Mouse (Mus musculus): ENCODE data around the gene Fbxo17. TPM values are rescaled to one million over a fixed set of nuclear protein-coding genes. Genes with fewer than 3 reads are reported as not detected.
"Not testable (repeated sequence)": the region's sequence is repeated elsewhere in the genome, so short reads cannot be mapped to it uniquely, and the experiment has no call there.

Fbxo17 gene
- 1.6 and 2.9 TPM in 2 replicates for polyA plus RNA-seq (2014; fragmentation: Nextera tagmentation; extraction: Ambion mirVana)

DNA sequence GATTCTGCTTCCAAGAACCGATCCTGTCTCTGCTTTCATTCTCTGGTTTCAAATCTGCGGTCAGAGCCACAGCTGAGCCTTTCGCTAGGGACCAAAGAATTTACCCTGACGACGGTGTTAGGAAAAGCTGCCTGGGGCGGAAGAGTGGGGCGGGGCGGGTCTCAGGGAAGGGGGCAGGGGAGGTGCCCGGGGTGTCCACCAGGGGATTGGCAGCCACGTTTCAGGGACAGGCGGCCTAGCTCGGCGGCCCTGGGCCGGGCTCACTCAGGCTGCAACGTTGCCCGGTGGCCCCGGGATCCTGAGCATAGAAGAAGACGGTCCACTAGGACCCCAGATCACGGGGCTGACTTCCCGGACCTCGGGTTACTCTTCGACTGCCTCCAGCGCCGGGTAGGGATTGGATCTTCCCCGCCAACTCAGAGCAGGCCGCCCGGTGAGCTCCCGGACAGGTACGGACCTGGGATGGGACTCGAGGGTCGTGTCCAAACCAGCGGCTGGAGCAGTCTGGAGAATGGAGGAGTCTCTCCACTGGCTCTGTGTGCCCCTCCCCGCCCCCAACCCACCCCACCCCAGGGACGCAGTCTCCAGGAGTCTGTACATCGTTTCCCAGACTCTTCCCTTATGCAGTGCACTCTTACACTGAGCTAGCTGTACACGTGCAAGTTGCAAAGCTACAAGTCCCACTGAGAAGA, at the start of gene Fbxo17:
Gene Fbxo17, plus strand, starts transcription at position 215 of the 692 bp plus-strand sequence.
- whole genome bisulfite sequencing: under 1% methylated on average over 36 of the region's 36 CpGs
- peak; percentile 74 for DNase-seq

DNA sequence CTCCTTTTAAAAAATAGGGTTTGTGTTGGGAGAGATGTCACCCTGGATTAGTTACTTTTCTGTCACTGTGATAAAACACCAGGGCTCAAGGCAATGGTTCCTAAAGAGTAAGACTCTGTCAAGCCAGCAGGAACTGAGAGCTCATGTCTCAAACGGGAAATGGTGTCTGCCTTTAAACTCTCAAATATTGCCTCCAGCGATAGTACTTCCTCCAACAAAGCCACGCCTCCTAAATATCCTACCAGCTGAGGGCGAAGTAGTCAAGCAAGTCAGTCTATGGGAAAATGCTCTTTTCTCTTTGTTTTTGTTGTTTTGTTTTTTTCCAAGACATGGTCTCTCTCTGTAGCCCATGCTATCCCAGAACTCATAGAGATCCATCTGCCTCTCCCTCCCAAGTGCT, 45.4 kb upstream of the Fbxo17 start:
- H3K27me3 ChIP-seq (ENCODE audit: control insufficient read depth, insufficient read depth, low read length): no peaks in the 10 kb centered on the region
- no peaks in the 10 kb centered on the region for H3K36me3 ChIP-seq (ENCODE audit: control insufficient read depth, insufficient read depth, low read length)
- no peak for DNase-seq
- no peak overlapping the region for H3K9ac ChIP-seq (replicated peaks; ENCODE audit: low read length)
- H3K4me2 ChIP-seq (ENCODE audit: low read length): no peak overlapping the region
- no peak overlapping the region for H3K4me3 ChIP-seq (replicated peaks; ENCODE audit: low read depth, low read length)
- H3K4me1 ChIP-seq (ENCODE audit: control insufficient read depth, insufficient read depth, low read length): no peaks in the 10 kb centered on the region
- H3K27ac ChIP-seq (replicated peaks; ENCODE audit: low read depth, low read length): no peak overlapping the region
- WGBS: 90% methylated on average over 4 of the region's 4 CpGs
- no peak for ATAC-seq (ENCODE audit: low FRiP score, low TSS enrichment)
- no peaks in the 10 kb centered on the region for H3K9me3 ChIP-seq (ENCODE audit: control insufficient read depth, low read length)

More for the DNA sequence above, at the start of gene Fbxo17:
- peak; percentile 48 for ATAC-seq (ENCODE audit: low FRiP score, low TSS enrichment)
- H3K4me1 ChIP-seq (ENCODE audit: control insufficient read depth, insufficient read depth, low read length): no peaks in the 10 kb centered on the region; the same call in 1 of the 2 replicates
- no peaks in the 10 kb centered on the region for H3K27me3 ChIP-seq (ENCODE audit: control insufficient read depth, insufficient read depth, low read length)
- peak within 1 kb of the TSS; percentile 70 for H3K4me2 ChIP-seq (ENCODE audit: low read length)
- no peaks in the 10 kb centered on the region for H3K9me3 ChIP-seq (ENCODE audit: control insufficient read depth, low read length)
- peak within 1 kb of the TSS; percentile 52 for H3K9ac ChIP-seq (replicated peaks; ENCODE audit: low read length)
- no peaks in the 10 kb centered on the region for H3K36me3 ChIP-seq (ENCODE audit: control insufficient read depth, insufficient read depth, low read length)
- no peak within 1 kb of the TSS for H3K27ac ChIP-seq (replicated peaks; ENCODE audit: low read depth, low read length)
- peak within 1 kb of the TSS; percentile 36 for H3K4me3 ChIP-seq (replicated peaks; ENCODE audit: low read depth, low read length)

DNA sequence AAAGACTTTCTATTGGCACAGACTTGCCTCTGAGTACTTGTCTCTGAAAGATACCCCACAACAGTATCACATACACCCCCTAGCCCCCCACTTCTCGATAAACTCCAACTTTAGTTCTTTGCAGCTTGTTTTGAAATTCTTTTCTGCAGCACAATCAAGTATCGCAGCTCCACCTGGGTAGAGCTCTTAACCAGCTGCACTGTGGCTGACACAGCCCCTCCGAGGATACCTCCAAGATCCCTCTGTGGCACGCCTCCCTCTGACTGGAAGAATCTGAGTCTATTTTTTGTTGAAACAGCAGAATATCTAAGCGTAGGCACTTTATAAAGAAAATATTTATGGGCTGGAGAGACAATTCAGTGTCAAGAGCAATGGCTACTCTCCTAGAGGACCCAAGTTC, 44.3 kb upstream of the Fbxo17 start:
- Histone ChIP-seq H3K9me3 (ENCODE audit: control insufficient read depth, low read length) (no peaks in the 10 kb centered on the region), H3K27ac (replicated peaks; ENCODE audit: low read depth, low read length) (no peak overlapping the region), H3K36me3 (ENCODE audit: control insufficient read depth, insufficient read depth, low read length) (no peaks in the 10 kb centered on the region), H3K4me2 (ENCODE audit: low read length) (no peak overlapping the region), H3K9ac (replicated peaks; ENCODE audit: low read length) (no peak overlapping the region), H3K4me3 (replicated peaks; ENCODE audit: low read depth, low read length) (no peak overlapping the region), H3K4me1 (ENCODE audit: control insufficient read depth, insufficient read depth, low read length) (no peaks in the 10 kb centered on the region), H3K27me3 (ENCODE audit: control insufficient read depth, insufficient read depth, low read length) (no peaks in the 10 kb centered on the region)
- DNase-seq (no peak), ATAC-seq (ENCODE audit: low FRiP score, low TSS enrichment) (no peak)
- 90% methylated on average over 5 of the region's 5 CpGs for WGBS

DNA sequence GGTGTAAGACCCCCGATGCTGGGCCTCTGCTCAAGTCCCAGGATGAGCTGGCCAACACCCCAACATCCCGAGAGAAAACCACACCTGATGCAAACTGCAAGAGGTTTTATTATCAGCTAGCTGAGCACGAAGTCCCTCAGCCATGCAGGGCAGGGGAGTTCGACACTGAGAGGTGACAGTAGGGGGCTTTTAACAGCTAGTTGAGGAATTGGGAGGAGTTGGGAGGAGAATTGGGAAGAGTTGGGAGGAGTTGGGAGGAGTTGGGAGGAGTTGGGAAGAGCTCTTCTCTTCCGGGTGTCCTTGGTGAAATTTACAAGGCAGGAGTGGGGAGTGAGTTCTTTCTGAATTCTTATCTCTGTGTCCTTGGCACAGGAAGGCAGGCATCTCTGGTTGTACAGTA, 43.8 kb upstream of the Fbxo17 start:
- not testable (repeated sequence) for H3K4me2 ChIP-seq (ENCODE audit: low read length); ATAC-seq (ENCODE audit: low FRiP score, low TSS enrichment); H3K9ac ChIP-seq (replicated peaks; ENCODE audit: low read length); DNase-seq; H3K4me3 ChIP-seq (replicated peaks; ENCODE audit: low read depth, low read length); H3K4me1 ChIP-seq (ENCODE audit: control insufficient read depth, insufficient read depth, low read length); H3K9me3 ChIP-seq (ENCODE audit: control insufficient read depth, low read length); H3K36me3 ChIP-seq (ENCODE audit: control insufficient read depth, insufficient read depth, low read length); H3K27me3 ChIP-seq (ENCODE audit: control insufficient read depth, insufficient read depth, low read length); H3K27ac ChIP-seq (replicated peaks; ENCODE audit: low read depth, low read length)
- WGBS: 74% methylated on average over 5 of the region's 5 CpGs

DNA sequence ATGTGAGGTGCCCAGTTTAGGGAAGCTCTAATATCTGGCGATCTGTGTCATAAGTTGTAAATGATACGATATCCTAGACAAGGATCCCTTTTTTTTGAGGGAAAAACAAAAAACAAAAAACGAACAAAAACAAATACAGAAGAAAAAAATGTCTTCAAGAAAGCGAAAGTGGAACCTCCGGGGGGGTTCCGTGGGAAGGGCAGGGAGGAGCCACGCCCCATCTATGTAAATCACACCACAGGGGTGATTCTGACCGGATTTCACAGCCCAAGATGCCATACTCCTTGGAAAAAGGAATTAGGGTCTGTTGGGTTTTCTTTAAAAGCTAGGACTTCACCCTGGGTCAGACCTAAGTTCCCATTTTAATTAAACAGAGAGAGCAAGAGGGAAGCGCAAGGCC, 41.6 kb upstream of the Fbxo17 start:
- Histone ChIP-seq H3K27me3 (ENCODE audit: control insufficient read depth, insufficient read depth, low read length) (no peaks in the 10 kb centered on the region), H3K4me1 (ENCODE audit: control insufficient read depth, insufficient read depth, low read length) (no peaks in the 10 kb centered on the region), H3K36me3 (ENCODE audit: control insufficient read depth, insufficient read depth, low read length) (no peaks in the 10 kb centered on the region), H3K27ac (replicated peaks; ENCODE audit: low read depth, low read length) (no peak overlapping the region), H3K4me2 (ENCODE audit: low read length) (no peak overlapping the region), H3K9me3 (ENCODE audit: control insufficient read depth, low read length) (no peaks in the 10 kb centered on the region), H3K4me3 (replicated peaks; ENCODE audit: low read depth, low read length) (no peak overlapping the region), H3K9ac (replicated peaks; ENCODE audit: low read length) (no peak overlapping the region)
- no peak for DNase-seq
- WGBS: 76% methylated on average over 9 of the region's 9 CpGs
- ATAC-seq (ENCODE audit: low FRiP score, low TSS enrichment): no peak

DNA sequence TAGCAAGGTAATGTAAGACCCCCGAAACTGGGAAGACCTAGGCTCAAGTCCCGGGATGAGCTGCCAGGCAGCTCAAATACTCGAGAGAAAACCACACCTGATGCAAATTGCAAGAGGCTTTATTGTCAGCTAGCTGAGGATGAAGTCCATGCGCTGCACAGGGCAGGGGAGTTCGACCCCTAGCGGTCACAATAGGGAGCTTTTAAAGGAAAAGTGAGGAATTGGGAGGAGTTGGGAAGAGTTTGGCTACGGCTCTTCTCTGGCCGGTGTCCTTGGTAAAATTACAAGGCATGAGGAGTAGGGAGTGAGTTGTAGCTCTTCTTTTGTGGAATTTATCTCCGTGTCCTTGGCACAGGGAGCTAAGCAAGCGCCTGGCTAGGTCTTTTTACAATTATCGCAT, 40.9 kb upstream of the Fbxo17 start:
- no peaks in the 10 kb centered on the region for H3K27me3 ChIP-seq (ENCODE audit: control insufficient read depth, insufficient read depth, low read length)
- H3K9me3 ChIP-seq (ENCODE audit: control insufficient read depth, low read length): no peaks in the 10 kb centered on the region
- no peak overlapping the region for H3K9ac ChIP-seq (replicated peaks; ENCODE audit: low read length)
- no peaks in the 10 kb centered on the region for H3K36me3 ChIP-seq (ENCODE audit: control insufficient read depth, insufficient read depth, low read length)
- no peak overlapping the region for H3K27ac ChIP-seq (replicated peaks; ENCODE audit: low read depth, low read length)
- peak; percentile 39 for DNase-seq
- H3K4me2 ChIP-seq (ENCODE audit: low read length): no peak overlapping the region
- no peak for ATAC-seq (ENCODE audit: low FRiP score, low TSS enrichment)
- whole genome bisulfite sequencing: 44% methylated on average over 11 of the region's 11 CpGs
- no peak overlapping the region for H3K4me3 ChIP-seq (replicated peaks; ENCODE audit: low read depth, low read length)
- H3K4me1 ChIP-seq (ENCODE audit: control insufficient read depth, insufficient read depth, low read length): no peaks in the 10 kb centered on the region

DNA sequence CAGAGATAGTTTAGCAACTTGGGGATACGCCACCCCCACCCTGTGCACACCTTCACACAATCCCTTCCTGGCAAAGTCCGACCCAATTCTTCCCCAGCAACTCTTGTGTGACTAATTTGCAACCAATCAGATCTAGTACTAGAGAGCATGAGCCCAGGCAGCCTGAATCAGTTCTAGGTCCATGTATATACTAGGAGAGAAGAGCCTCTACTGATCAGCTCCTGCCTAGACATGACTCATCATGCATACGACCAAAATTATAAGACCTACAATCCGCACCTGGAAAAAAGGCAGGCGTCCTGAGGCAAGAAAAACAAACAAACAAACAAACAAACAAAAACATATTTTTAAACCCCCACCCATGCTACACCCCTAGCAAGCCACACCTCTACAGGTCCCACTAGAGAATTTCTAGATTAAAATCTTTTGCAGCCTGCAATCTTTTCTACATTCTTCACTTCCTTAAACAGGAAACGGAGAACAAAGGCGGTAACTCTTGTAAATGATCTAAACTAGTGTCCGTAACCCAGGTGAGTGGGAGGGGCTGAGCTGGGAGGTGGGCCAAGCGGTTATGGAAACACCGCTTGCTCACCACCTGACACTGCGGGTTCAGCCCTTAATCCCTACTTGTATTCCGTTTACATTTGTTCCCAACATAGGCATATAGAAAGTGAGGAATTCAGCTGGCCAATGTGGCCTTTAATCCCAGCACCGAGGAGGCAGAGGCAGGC, 39.6 kb upstream of the Fbxo17 start:
- Histone ChIP-seq H3K9me3 (ENCODE audit: control insufficient read depth, low read length) (no peaks in the 10 kb centered on the region), H3K9ac (replicated peaks; ENCODE audit: low read length) (no peak overlapping the region), H3K4me3 (replicated peaks; ENCODE audit: low read depth, low read length) (no peak overlapping the region), H3K4me2 (ENCODE audit: low read length) (no peak overlapping the region), H3K4me1 (ENCODE audit: control insufficient read depth, insufficient read depth, low read length) (no peaks in the 10 kb centered on the region), H3K36me3 (ENCODE audit: control insufficient read depth, insufficient read depth, low read length) (no peaks in the 10 kb centered on the region), H3K27me3 (ENCODE audit: control insufficient read depth, insufficient read depth, low read length) (no peaks in the 10 kb centered on the region), H3K27ac (replicated peaks; ENCODE audit: low read depth, low read length) (no peak overlapping the region)
- ATAC-seq (ENCODE audit: low FRiP score, low TSS enrichment) (no peak), DNase-seq (no peak)
- WGBS: 89% methylated on average over 13 of the region's 13 CpGs

DNA sequence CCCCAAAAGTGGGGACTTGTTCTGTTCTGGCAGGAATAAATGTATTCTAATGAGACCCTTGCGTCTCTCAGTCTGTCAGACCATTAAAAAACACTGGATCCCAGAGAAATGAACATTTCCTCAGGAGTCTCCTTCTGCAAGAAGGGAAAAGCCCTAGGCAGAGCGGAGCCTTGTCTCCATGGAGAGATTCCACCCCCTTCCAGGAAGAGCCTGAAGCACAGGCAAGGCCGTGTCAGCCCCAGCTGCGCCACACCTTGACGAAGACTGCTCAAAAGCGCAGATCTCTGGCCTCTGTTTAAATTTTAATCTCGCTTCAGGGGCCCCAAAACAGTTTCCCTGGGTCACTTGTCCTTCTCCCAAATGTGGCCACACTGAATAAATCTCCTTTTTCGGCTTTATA, 39.0 kb upstream of the Fbxo17 start:
- DNase-seq: no peak
- no peak overlapping the region for H3K27ac ChIP-seq (replicated peaks; ENCODE audit: low read depth, low read length)
- H3K27me3 ChIP-seq (ENCODE audit: control insufficient read depth, insufficient read depth, low read length): no peaks in the 10 kb centered on the region
- no peaks in the 10 kb centered on the region for H3K36me3 ChIP-seq (ENCODE audit: control insufficient read depth, insufficient read depth, low read length)
- no peak for ATAC-seq (ENCODE audit: low FRiP score, low TSS enrichment)
- whole genome bisulfite sequencing: 86% methylated on average over 8 of the region's 8 CpGs
- no peak overlapping the region for H3K9ac ChIP-seq (replicated peaks; ENCODE audit: low read length)
- no peaks in the 10 kb centered on the region for H3K4me1 ChIP-seq (ENCODE audit: control insufficient read depth, insufficient read depth, low read length)
- H3K4me3 ChIP-seq (replicated peaks; ENCODE audit: low read depth, low read length): no peak overlapping the region
- no peak overlapping the region for H3K4me2 ChIP-seq (ENCODE audit: low read length)
- H3K9me3 ChIP-seq (ENCODE audit: control insufficient read depth, low read length): no peaks in the 10 kb centered on the region

DNA sequence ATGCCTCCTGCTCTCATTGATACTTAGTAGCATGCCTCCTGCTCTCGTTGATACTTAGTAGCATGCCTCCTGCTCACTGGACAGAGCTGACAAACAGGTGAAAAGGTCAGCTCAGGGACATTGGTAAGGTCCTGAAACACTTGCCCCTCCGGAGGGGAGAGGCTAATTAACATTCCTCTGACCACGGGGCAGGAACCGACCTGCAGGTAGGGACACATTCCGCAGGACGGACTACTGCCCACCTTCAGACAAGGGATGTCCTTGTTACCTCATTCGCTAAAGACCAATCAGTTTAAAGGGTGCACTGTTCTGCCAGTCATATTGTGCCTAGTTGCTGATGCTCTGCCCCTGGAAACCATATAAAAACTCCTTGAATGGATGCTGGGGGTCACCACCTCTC, 25.5 kb upstream of the Fbxo17 start:
- no peak for ATAC-seq (ENCODE audit: low FRiP score, low TSS enrichment)
- Histone ChIP-seq H3K9me3 (ENCODE audit: control insufficient read depth, low read length) (no peaks in the 10 kb centered on the region), H3K4me3 (replicated peaks; ENCODE audit: low read depth, low read length) (no peak overlapping the region), H3K4me1 (ENCODE audit: control insufficient read depth, insufficient read depth, low read length) (0 out of 2 replicates have a peak, but pooled peaks cover 6% of the 10 kb centered on the region), H3K4me2 (ENCODE audit: low read length) (no peak overlapping the region), H3K9ac (replicated peaks; ENCODE audit: low read length) (no peak overlapping the region), H3K36me3 (ENCODE audit: control insufficient read depth, insufficient read depth, low read length) (no peaks in the 10 kb centered on the region), H3K27me3 (ENCODE audit: control insufficient read depth, insufficient read depth, low read length) (peaks cover 15% of the 10 kb centered on the region), H3K27ac (replicated peaks; ENCODE audit: low read depth, low read length) (no peak overlapping the region)
- WGBS: 84% methylated on average over 7 of the region's 7 CpGs
- no peak for DNase-seq
